Mouse (Mus musculus) olfactory bulb, adult 2 months (tissue): ENCODE results near the gene Ndufaf2. TPM values are rescaled to one million over a fixed set of nuclear protein-coding genes. Genes with fewer than 3 reads are reported as not detected.

Experiments used
- H3K27ac ChIP-seq: fragments of 200-500 bp; 2 replicates; pipeline ENCODE4 v1.5.1; 2012; ENCODE audit warnings: low read depth, low read length; ENCODE audit not compliant: insufficient read depth
- H3K4me1 ChIP-seq: fragments of 200-500 bp; 2 replicates; pipeline ENCODE4 v1.6.1; 2012; ENCODE audit warnings: low read length; ENCODE audit not compliant: control insufficient read depth, insufficient read depth
- H3K4me3 ChIP-seq: fragments of 200-500 bp; 2 replicates; pipeline ENCODE4 v1.5.1; 2012; ENCODE audit warnings: mild to moderate bottlenecking, low read depth, low read length, moderate library complexity; ENCODE audit not compliant: insufficient read depth
- CTCF ChIP-seq: fragments of 200-500 bp; IDR thresholded peaks from 2 replicates; pipeline ENCODE4 v1.5.1; 2012; ENCODE audit warnings: low read depth, mild to moderate bottlenecking, low read length, moderate library complexity; ENCODE audit not compliant: insufficient read depth
- POLR2A ChIP-seq: fragments of 200-500 bp; IDR thresholded peaks from 2 replicates; pipeline ENCODE4 v1.6.1; 2012; ENCODE audit warnings: mild to moderate bottlenecking, low read depth, low read length, moderate library complexity; ENCODE audit not compliant: insufficient read depth
- whole genome bisulfite sequencing: fragments of 180-500 bp; shearing (Covaris S2); methylation state at CpG from one replicate; pipeline ENCODE4 v1.1.7; 2018; 5-methylcytosine and 5-hydroxymethylcytosine counted together
- polyA plus RNA-seq: library from polyadenylated mRNA; stranded (reverse); fragments of >200 nt; gene quantifications from 2 replicates; pipeline ENCODE4 v1.2.4, GENCODE M21; 2012; ENCODE audit warnings: low replicate concordance; ENCODE audit not compliant: missing spikeins, insufficient read depth, insufficient read length

The Ndufaf2 gene
- polyA plus RNA-seq, 1 experiment: not detected

DNA sequence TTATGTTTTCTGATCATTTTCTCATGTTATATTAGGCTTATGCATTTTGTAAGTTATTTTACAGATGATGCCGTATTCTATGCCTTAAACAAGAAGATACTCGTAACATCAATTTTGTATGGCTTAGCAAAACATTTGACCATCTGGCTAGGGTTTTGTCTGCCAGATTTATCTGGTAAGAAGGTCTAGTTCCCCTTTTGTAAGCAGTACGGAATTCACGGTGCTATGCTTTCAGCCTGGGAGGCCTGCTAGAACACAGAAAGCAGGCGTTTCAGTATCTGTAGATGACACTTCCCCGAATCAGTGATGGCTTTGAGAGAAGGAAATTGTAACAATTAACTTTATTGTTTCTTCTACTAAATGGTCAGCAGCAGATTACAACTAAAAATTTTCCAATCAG, 80.9 kb downstream of the Ndufaf2 start:
- WGBS: 89% methylated on average over 6 of the region's 6 CpGs
- Histone ChIP-seq H3K4me1 (no peaks in the 10 kb centered on the region), H3K27ac (no peak overlapping the region), H3K4me3 (no peak overlapping the region)
- TF ChIP-seq POLR2A (no peak), CTCF (no peak)

DNA sequence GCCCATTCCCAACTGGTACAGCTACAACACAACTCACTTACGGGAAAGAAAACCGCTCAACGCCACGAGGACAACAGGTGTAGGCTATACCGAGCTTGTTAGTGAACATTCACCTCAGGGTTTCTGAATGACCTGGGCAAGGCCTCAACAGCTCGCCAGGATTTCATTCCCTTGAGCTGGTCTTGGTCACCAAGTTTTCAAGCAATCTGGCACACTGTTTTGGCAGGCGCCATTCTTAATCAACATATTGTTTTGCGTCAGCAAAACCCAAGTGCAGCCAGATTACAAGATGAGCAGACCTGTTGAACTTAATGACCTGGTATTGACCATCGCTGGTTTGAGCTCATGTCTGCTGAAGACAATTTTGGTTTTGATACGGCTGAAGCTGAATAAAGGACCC, 88.3 kb downstream of the Ndufaf2 start:
- no peaks in the 10 kb centered on the region for H3K4me1 ChIP-seq
- 95% methylated on average over 10 of the region's 10 CpGs for WGBS
- no peak overlapping the region for H3K27ac ChIP-seq
- TF ChIP-seq POLR2A (no peak), CTCF (no peak)
- no peak overlapping the region for H3K4me3 ChIP-seq

- Histone ChIP-seq H3K4me3 (no peak overlapping the region), H3K27ac (no peak overlapping the region), H3K4me1 (no peaks in the 10 kb centered on the region)
- 74% methylated on average over 4 of the region's 4 CpGs for WGBS
- TF ChIP-seq POLR2A (no peak), CTCF (no peak)
Measured at GRCm38 (mm10) chr13:108069151-108069550, 89.3 kb downstream of the Ndufaf2 start.

- Histone ChIP-seq H3K27ac (no peak overlapping the region), H3K4me3 (no peak overlapping the region), H3K4me1 (no peaks in the 10 kb centered on the region)
- TF ChIP-seq CTCF (no peak), POLR2A (no peak)
- 75% methylated on average over 2 of the region's 2 CpGs for WGBS
Measured at GRCm38 (mm10) chr13:108066021-108066420, 92.4 kb downstream of the Ndufaf2 start.

DNA sequence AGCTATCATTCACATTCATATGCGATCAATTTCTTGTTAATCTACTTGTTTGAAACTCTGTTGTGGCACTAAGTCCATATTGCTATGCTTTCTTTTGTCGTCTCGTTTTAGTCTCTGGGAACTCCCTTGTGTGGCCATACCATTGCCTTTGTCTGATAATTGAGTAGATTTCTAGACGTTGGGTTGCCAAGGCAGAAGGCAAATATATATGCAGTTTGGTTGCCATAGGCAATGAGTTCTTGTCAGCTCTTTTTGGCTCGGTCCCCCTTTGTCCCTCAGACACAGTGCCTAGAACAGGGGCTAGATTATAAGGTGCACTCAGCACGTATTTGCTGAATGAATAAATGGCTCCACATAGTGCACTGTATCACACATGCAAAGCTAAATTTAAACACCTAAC, 94.1 kb downstream of the Ndufaf2 start:
- WGBS: 78% methylated on average over 6 of the region's 6 CpGs

DNA sequence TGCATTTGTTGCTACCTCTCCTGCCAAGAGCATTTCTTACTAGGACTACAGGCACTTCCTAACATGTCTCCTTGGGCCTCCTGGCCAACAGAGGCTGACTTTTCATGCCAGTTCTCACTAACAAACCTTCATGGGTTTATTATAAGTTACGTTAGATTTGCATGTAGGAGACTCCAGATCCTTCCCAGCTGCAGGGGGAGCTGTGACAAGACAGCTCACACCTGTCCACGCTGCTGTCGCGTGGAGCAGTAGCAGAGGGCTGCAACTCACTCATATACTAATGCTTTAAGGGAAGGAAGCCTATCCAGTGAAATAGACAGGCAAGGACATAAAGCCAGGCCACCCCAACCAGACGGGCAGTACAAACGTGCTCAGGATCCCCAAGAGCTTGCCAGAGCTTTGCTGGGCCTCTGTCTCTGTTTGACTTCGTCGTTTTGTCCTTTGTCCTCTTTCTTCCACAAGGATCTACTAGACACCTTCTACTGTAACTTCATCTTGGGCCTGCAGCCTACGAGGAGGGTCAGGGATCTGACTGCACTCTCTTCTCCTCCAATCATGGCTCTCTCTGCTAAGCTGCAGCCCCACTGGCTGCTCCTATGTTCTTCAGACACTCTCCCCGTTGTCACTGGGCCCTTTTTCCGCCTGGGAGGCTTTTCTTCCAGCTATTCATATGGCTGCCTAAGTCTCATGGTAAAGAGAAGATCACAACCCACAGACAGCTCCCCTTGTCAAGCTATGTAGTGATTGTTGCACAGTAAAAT, 94.9 kb downstream of the Ndufaf2 start:
- TF ChIP-seq CTCF (no peak), POLR2A (no peak)
- H3K27ac ChIP-seq: no peak overlapping the region
- no peak overlapping the region for H3K4me3 ChIP-seq
- no peaks in the 10 kb centered on the region for H3K4me1 ChIP-seq
- WGBS: 84% methylated on average over 11 of the region's 11 CpGs

More for the DNA sequence above, 94.1 kb downstream of the Ndufaf2 start:
- Histone ChIP-seq H3K4me3 (no peak overlapping the region), H3K4me1 (no peaks in the 10 kb centered on the region), H3K27ac (no peak overlapping the region)
- TF ChIP-seq POLR2A (no peak), CTCF (no peak)

GRCm38 (mm10) chr13:108062900-108063299, 95.5 kb downstream of the Ndufaf2 start:
- no peak overlapping the region for H3K4me3 ChIP-seq
- TF ChIP-seq CTCF: no peak
- no peak for TF ChIP-seq POLR2A
- 84% methylated on average over 5 of the region's 5 CpGs for WGBS
- H3K4me1 ChIP-seq: no peaks in the 10 kb centered on the region
- H3K27ac ChIP-seq: no peak overlapping the region

- 49% methylated on average over 8 of the region's 8 CpGs for whole genome bisulfite sequencing
- H3K4me3 ChIP-seq: no peak overlapping the region
- H3K27ac ChIP-seq: no peak overlapping the region
- TF ChIP-seq CTCF: no peak
- no peak for TF ChIP-seq POLR2A
- no peaks in the 10 kb centered on the region for H3K4me1 ChIP-seq
Measured at GRCm38 (mm10) chr13:108060936-108061578, 97.4 kb downstream of the Ndufaf2 start.

DNA sequence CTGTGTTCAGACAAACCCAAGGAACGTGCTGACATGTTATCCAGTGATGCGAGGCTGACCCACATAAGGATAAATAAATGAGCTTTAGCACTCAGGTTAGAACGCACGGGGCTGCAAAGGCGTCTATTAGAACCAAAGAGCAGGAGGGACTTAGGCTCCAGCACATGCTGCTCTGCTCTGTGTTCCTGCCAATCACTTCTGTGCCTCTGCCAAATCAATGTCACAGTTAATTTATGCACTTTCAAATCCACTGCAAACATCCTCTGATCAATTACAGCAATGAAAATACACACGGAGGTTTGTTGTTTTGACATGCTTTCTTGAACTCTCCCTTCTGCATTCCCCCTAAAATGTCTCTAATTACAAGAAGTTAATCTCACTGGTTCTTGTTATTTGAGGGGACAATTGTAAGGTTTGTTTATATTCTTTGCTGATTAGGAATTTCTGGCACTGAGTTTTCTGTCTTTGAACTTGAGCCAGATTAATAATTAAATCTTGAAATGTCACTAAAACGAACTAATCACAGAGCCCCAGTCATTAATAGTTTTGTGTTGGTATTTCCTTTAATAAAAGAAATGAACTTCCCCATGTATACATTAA, 98.0 kb downstream of the Ndufaf2 start:
- Histone ChIP-seq H3K4me1 (no peaks in the 10 kb centered on the region), H3K4me3 (no peak overlapping the region), H3K27ac (no peak overlapping the region)
- WGBS: 45% methylated on average over 7 of the region's 7 CpGs
- TF ChIP-seq CTCF: no peak
- TF ChIP-seq POLR2A: no peak
